In genomic region chr7:41633221-41633984, GRCm38 (mm10) we compare ENCODE assay signal across 8 mouse cellular contexts. TPM values are rescaled to one million over a fixed set of nuclear protein-coding genes. Genes with fewer than 3 reads are reported as not detected.
DNase-seq lines count a peak whose midpoint lies in the region; ATAC-seq and TF ChIP-seq lines count a peak whose summit lies in the region.

No protein-coding gene starts in this region.

- intact Hi-C loops in heart, postnatal 36 days (cut with DNase I): loop anchor here (2.0 to 5.0 kb wide), 2 partner anchors 35 to 241 kb away; partner anchors contain the start of genes 2610021A01Rik and AI987944

- ATAC-seq in G1E (ENCODE audit: extremely low read depth, insufficient number of reproducible peaks, low FRiP score, poor library complexity, severe bottlenecking): peak; percentile 77
- ATAC-seq in forebrain, embryonic 16.5 days: peak; percentile 96
- peak; percentile 97 for ATAC-seq in lung, embryonic 14.5 days (ENCODE audit: insufficient read depth)

- peak; percentile 85 for DNase-seq in G1E (ENCODE audit: low spot score)
- peak; percentile 93 to 95 for DNase-seq in cerebellum, adult 18-20 months
- DNase-seq in heart, postnatal 36 days: peak; percentile 84 to 91
- peak; percentile 87 to 94 for DNase-seq in layer of hippocampus, adult 2 months (ENCODE audit: low spot score in 2 of 2)
- DNase-seq in lung, embryonic 14.5 days: peak; percentile 96
- peak; percentile 81 for DNase-seq in thymus, adult 2 months

- TF ChIP-seq POLR2A in olfactory bulb, adult 2 months (IDR thresholded peaks at IDR 0.05; ENCODE audit: insufficient read depth, low read depth, low read length): peak; percentile 65
- TF ChIP-seq POLR2A in thymus, adult 2 months (IDR thresholded peaks at IDR 0.05; ENCODE audit: control insufficient read depth, extremely low read depth, insufficient read depth, low read length, poor library complexity): peak; percentile 19; the same call in 1 of the 2 replicates

- 1% methylated on average over 26 of the region's 26 CpGs for WGBS in forebrain, embryonic 16.5 days
- WGBS in lung, embryonic 14.5 days: under 1% methylated on average over 24 of the region's 26 CpGs
- WGBS in olfactory bulb, adult 2 months: under 1% methylated on average over 26 of the region's 26 CpGs
- under 1% methylated on average over 26 of the region's 26 CpGs for WGBS in thymus, adult 2 months

- H3K9ac ChIP-seq in forebrain, embryonic 16.5 days (replicated peaks; ENCODE audit: low read depth, low read length): peak overlapping the region; percentile 76
- H3K9ac ChIP-seq in lung, embryonic 14.5 days: peak overlapping the region; percentile 58

- H3K36me3 ChIP-seq in G1E (replicated peaks): peaks cover 39% of the 10 kb centered on the region
- H3K36me3 ChIP-seq in forebrain, embryonic 16.5 days (ENCODE audit: control insufficient read depth, insufficient read depth): peaks cover 18% of the 10 kb centered on the region
- peaks cover 17% of the 10 kb centered on the region; the same call in 1 of the 2 replicates for H3K36me3 ChIP-seq in lung, embryonic 14.5 days (ENCODE audit: insufficient read depth)
- H3K36me3 ChIP-seq in thymus, adult 2 months (ENCODE audit: control insufficient read depth, insufficient read depth, low read length): no peaks in the 10 kb centered on the region

- H3K4me3 ChIP-seq in G1E (ENCODE audit: low read depth, low read length): peak overlapping the region; percentile 79
- H3K4me3 ChIP-seq in forebrain, embryonic 16.5 days (replicated peaks; ENCODE audit: low read length): peak overlapping the region; percentile 61
- H3K4me3 ChIP-seq in layer of hippocampus, adult 2 months: peak overlapping the region; percentile 85
- peak overlapping the region; percentile 60 for H3K4me3 ChIP-seq in lung, embryonic 14.5 days (ENCODE audit: low read depth, low read length)
- H3K4me3 ChIP-seq in olfactory bulb, adult 2 months (ENCODE audit: insufficient read depth, low read depth, low read length): peak overlapping the region; percentile 96
- peak overlapping the region; percentile 75 for H3K4me3 ChIP-seq in thymus, adult 2 months (ENCODE audit: control insufficient read depth, insufficient read depth, low read length)

- no peaks in the 10 kb centered on the region for H3K9me3 ChIP-seq in G1E (replicated peaks)
- peaks cover 11% of the 10 kb centered on the region for H3K9me3 ChIP-seq in forebrain, embryonic 16.5 days (ENCODE audit: control insufficient read depth, low read length)
- no peaks in the 10 kb centered on the region for H3K9me3 ChIP-seq in lung, embryonic 14.5 days (ENCODE audit: low read depth, low read length)

- no peak for TF ChIP-seq CTCF in G1E (IDR thresholded peaks at IDR 0.05; ENCODE audit: low read depth, low read length)
- peak; percentile 35; the same call in 1 of the 2 replicates for TF ChIP-seq CTCF in layer of hippocampus, adult 2 months (conservative IDR thresholded peaks at IDR 0.05)
- no peak for TF ChIP-seq CTCF in lung, embryonic 14.5 days (IDR thresholded peaks at IDR 0.05; ENCODE audit: low read depth)
- TF ChIP-seq CTCF in olfactory bulb, adult 2 months (IDR thresholded peaks at IDR 0.05; ENCODE audit: insufficient read depth, low read depth, low read length): no peak
- TF ChIP-seq CTCF in thymus, adult 2 months (IDR thresholded peaks at IDR 0.05; ENCODE audit: borderline replicate concordance, control insufficient read depth, extremely low read depth, insufficient read depth, low read length, poor library complexity): peak; percentile 20; the same call in 1 of the 2 replicates

- peaks cover 23% of the 10 kb centered on the region for H3K4me1 ChIP-seq in G1E (ENCODE audit: insufficient read depth, low read depth, low read length)
- peaks cover 7% of the 10 kb centered on the region for H3K4me1 ChIP-seq in forebrain, embryonic 16.5 days (replicated peaks; ENCODE audit: control insufficient read depth, insufficient read depth, low read length)
- no peaks in the 10 kb centered on the region for H3K4me1 ChIP-seq in lung, embryonic 14.5 days (ENCODE audit: insufficient read depth)
- H3K4me1 ChIP-seq in olfactory bulb, adult 2 months (ENCODE audit: control insufficient read depth, insufficient read depth, low read length): peaks cover 2% of the 10 kb centered on the region; the same call in 1 of the 2 replicates
- peaks cover 2% of the 10 kb centered on the region; the same call in 1 of the 2 replicates for H3K4me1 ChIP-seq in thymus, adult 2 months (replicated peaks; ENCODE audit: control insufficient read depth, insufficient read depth, low read length)

- peak overlapping the region; percentile 71 for H3K4me2 ChIP-seq in forebrain, embryonic 16.5 days (ENCODE audit: low read length)
- peak overlapping the region; percentile 93 for H3K4me2 ChIP-seq in lung, embryonic 14.5 days

- no peaks in the 10 kb centered on the region for H3K27me3 ChIP-seq in G1E (ENCODE audit: insufficient read depth, low read length)
- no peaks in the 10 kb centered on the region for H3K27me3 ChIP-seq in forebrain, embryonic 16.5 days (replicated peaks; ENCODE audit: control insufficient read depth, insufficient read depth, low read length)
- no peaks in the 10 kb centered on the region for H3K27me3 ChIP-seq in lung, embryonic 14.5 days (ENCODE audit: insufficient read depth, low read length)
- H3K27me3 ChIP-seq in thymus, adult 2 months (ENCODE audit: control insufficient read depth, insufficient read depth, low read length): no peaks in the 10 kb centered on the region

- peak overlapping the region; percentile 96 for H3K27ac ChIP-seq in forebrain, embryonic 16.5 days (ENCODE audit: low read length)
- H3K27ac ChIP-seq in layer of hippocampus, adult 2 months: peak overlapping the region; percentile 100
- H3K27ac ChIP-seq in lung, embryonic 14.5 days (ENCODE audit: low read depth): peak overlapping the region; percentile 92
- H3K27ac ChIP-seq in olfactory bulb, adult 2 months (ENCODE audit: insufficient read depth, low read depth, low read length): peak overlapping the region; percentile 98
- peak overlapping the region; percentile 69 for H3K27ac ChIP-seq in thymus, adult 2 months (ENCODE audit: control insufficient read depth, insufficient read depth, low read length)

RNA-seq across cellular contexts. Expression of gene Zfp788, which starts 0.4 kb away (rescaled TPM):
- total RNA-seq in G1E (2014; fragmentation: Nextera tagmentation): 16.1 and 24.7 TPM in 2 replicates
- 11.9 and 14.3 TPM in 2 replicates for total RNA-seq in G1E (2017)
- polyA plus RNA-seq in G1E (2012): 0.12 and 0.24 TPM in 2 replicates
- 28.0 and 28.3 TPM in 2 replicates for polyA plus RNA-seq in forebrain, embryonic 16.5 days (2015; fragmentation: Nextera tagmentation; extraction: Ambion mirVana)
- 10 to 100 TPM in 1 of 2 experiments, 1 to 10 TPM in 1; 7.6 to 10.0 TPM for total RNA-seq in heart, postnatal 36 days (2021)
- total RNA-seq in layer of hippocampus, adult 2 months (2021): 10 to 100 TPM; 32.2 to 36.0 TPM
- polyA plus RNA-seq in lung, embryonic 14.5 days (2014; fragmentation: Nextera tagmentation; extraction: Ambion mirVana): 12.2 and 12.6 TPM in 2 replicates
- not detected in 2 replicates for polyA plus RNA-seq in olfactory bulb, adult 2 months (2012; ENCODE audit: insufficient read depth, insufficient read length, low replicate concordance, missing spikeins)
- polyA plus RNA-seq in thymus, adult 2 months (2012; rRNA removed): 0.81 and 1.2 TPM in 2 replicates

RNA-seq across cellular contexts. Expression of gene 2610021A01Rik, which starts 34.4 kb away (rescaled TPM):
- 67.5 and 72.1 TPM in 2 replicates for total RNA-seq in G1E (2014; fragmentation: Nextera tagmentation)
- 29.7 and 33.7 TPM in 2 replicates for total RNA-seq in G1E (2017)
- polyA plus RNA-seq in G1E (2012): 0.99 and 1.5 TPM in 2 replicates
- polyA plus RNA-seq in forebrain, embryonic 16.5 days (2015; fragmentation: Nextera tagmentation; extraction: Ambion mirVana): 21.0 and 24.5 TPM in 2 replicates
- total RNA-seq in heart, postnatal 36 days (2021): 1 to 10 TPM; 7.4 to 9.9 TPM
- 10 to 100 TPM; 33.8 to 36.3 TPM for total RNA-seq in layer of hippocampus, adult 2 months (2021)
- polyA plus RNA-seq in lung, embryonic 14.5 days (2014; fragmentation: Nextera tagmentation; extraction: Ambion mirVana): 14.7 and 15.5 TPM in 2 replicates
- polyA plus RNA-seq in olfactory bulb, adult 2 months (2012; ENCODE audit: insufficient read depth, insufficient read length, low replicate concordance, missing spikeins): not detected in 2 replicates
- 9.0 and 10.3 TPM in 2 replicates for polyA plus RNA-seq in thymus, adult 2 months (2012; rRNA removed)

RNA-seq across cellular contexts. Expression of gene Gm6871, which starts 59.9 kb away (rescaled TPM):
- total RNA-seq in G1E (2014; fragmentation: Nextera tagmentation): 7.1 and 10.1 TPM in 2 replicates
- 10.0 and 10.2 TPM in 2 replicates for total RNA-seq in G1E (2017)
- polyA plus RNA-seq in G1E (2012): 0.34 TPM in 2 replicates
- not detected in 2 replicates for polyA plus RNA-seq in forebrain, embryonic 16.5 days (2015; fragmentation: Nextera tagmentation; extraction: Ambion mirVana)
- total RNA-seq in heart, postnatal 36 days (2021): not detected
- not detected for total RNA-seq in layer of hippocampus, adult 2 months (2021)
- polyA plus RNA-seq in lung, embryonic 14.5 days (2014; fragmentation: Nextera tagmentation; extraction: Ambion mirVana): not detected in 2 replicates
- polyA plus RNA-seq in olfactory bulb, adult 2 months (2012; ENCODE audit: insufficient read depth, insufficient read length, low replicate concordance, missing spikeins): not detected in 2 replicates
- polyA plus RNA-seq in thymus, adult 2 months (2012; rRNA removed): not detected in 2 replicates

Comparison
In these comparisons a context has a peak if more than half of its experiments do, and no peak if none do; other contexts are left out.
1. Peak in every context shown above with its lines: DNase-seq, ATAC-seq, H3K4me3 ChIP-seq and H3K27ac ChIP-seq.
2. CTCF ChIP-seq: peak in layer of hippocampus, adult 2 months (single experiment) and thymus, adult 2 months (single experiment); none in G1E (single experiment), lung, embryonic 14.5 days (single experiment) and olfactory bulb, adult 2 months (single experiment).